Mouse (Mus musculus) lung, adult 2 months (tissue): ENCODE data around the gene Kif3c.

ENCODE experiments used
- CTCF ChIP-seq: fragments of 200-500 bp; IDR thresholded peaks from 2 replicates; pipeline ENCODE4 v1.5.1; 2011; ENCODE audit warnings: mild to moderate bottlenecking, low read length, control low read depth; ENCODE audit not compliant: insufficient read depth
- POLR2A ChIP-seq: fragments of 200-500 bp; IDR thresholded peaks from 2 replicates; pipeline ENCODE4 v1.6.1; 2011; ENCODE audit warnings: low read depth, mild to moderate bottlenecking, control low read depth, low read length, borderline replicate concordance; ENCODE audit errors: extremely low read depth

GRCm38 (mm10) chr12:3430443-3430753, 65.5 kb downstream of the Kif3c start:
- TF ChIP-seq POLR2A (no peak), CTCF (no peak)
